Mouse (Mus musculus) thymus, adult 2 months (tissue): ENCODE data around the gene Hbq1a. TPM values are rescaled to one million over a fixed set of nuclear protein-coding genes. Genes with fewer than 3 reads are reported as not detected.
"Not testable (repeated sequence)": the region's sequence is repeated elsewhere in the genome, so short reads cannot be mapped to it uniquely, and the experiment has no call there.

Source experiments
- DNase-seq: peaks from one replicate; pipeline ENCODE4 v3.0.0; 2021
- H3K27ac ChIP-seq: fragments of 200-500 bp; 2 replicates; pipeline ENCODE4 v1.5.1; 2012; ENCODE audit warnings: low read length, control low read depth; ENCODE audit not compliant: control insufficient read depth, insufficient read depth
- H3K27me3 ChIP-seq: fragments of 200-500 bp; 2 replicates; pipeline ENCODE4 v1.6.1; 2012; ENCODE audit warnings: mild to moderate bottlenecking, low read length, moderate library complexity, mixed read lengths; ENCODE audit not compliant: control insufficient read depth, insufficient read depth
- H3K36me3 ChIP-seq: fragments of 200-500 bp; 2 replicates; pipeline ENCODE4 v1.6.1; 2012; ENCODE audit warnings: mild to moderate bottlenecking, low read length, moderate library complexity; ENCODE audit not compliant: control insufficient read depth, insufficient read depth
- H3K4me1 ChIP-seq: fragments of 200-500 bp; replicated peaks from 2 replicates; pipeline ENCODE4 v1.6.1; 2012; ENCODE audit warnings: low read length; ENCODE audit not compliant: control insufficient read depth, insufficient read depth
- H3K4me3 ChIP-seq: fragments of 200-500 bp; 2 replicates; pipeline ENCODE4 v1.5.1; 2012; ENCODE audit warnings: mild to moderate bottlenecking, low read length, control low read depth, moderate library complexity; ENCODE audit not compliant: control insufficient read depth, insufficient read depth
- CTCF ChIP-seq: fragments of 200-500 bp; IDR thresholded peaks from 2 replicates; pipeline ENCODE4 v1.5.1; 2012; ENCODE audit warnings: mild to moderate bottlenecking, control low read depth, low read length, moderate library complexity, borderline replicate concordance; ENCODE audit not compliant: control insufficient read depth, poor library complexity, insufficient read depth; ENCODE audit errors: extremely low read depth
- POLR2A ChIP-seq: fragments of 200-500 bp; IDR thresholded peaks from 2 replicates; pipeline ENCODE4 v1.6.1; 2012; ENCODE audit warnings: mild to moderate bottlenecking, low read length, control low read depth, moderate library complexity; ENCODE audit not compliant: control insufficient read depth, poor library complexity, insufficient read depth; ENCODE audit errors: extremely low read depth
- WGBS: fragments of 180-500 bp; shearing (Covaris S2); methylation state at CpG from one replicate; pipeline ENCODE4 v1.1.7; 2018; 5-methylcytosine and 5-hydroxymethylcytosine counted together
- polyA plus RNA-seq: library from polyadenylated mRNA; depleted of rRNA; stranded (reverse); fragments of >200 nt; gene quantifications from 2 replicates; pipeline ENCODE4 v1.2.3, GENCODE M21; 2012

Gene Hbq1a
- polyA plus RNA-seq, 1 experiment: not detected

- TF ChIP-seq CTCF (no peak), POLR2A (no peak)
These were observed 23.5 kb upstream of the Hbq1a start, which contains the start of gene Hba-x for GRCm38 (mm10) chr11:32276347-32276746. Gene Hba-x, plus strand, starts transcription at chr11:32276400.

GRCm38 (mm10) chr11:32277736-32278457, 22.0 kb upstream of the Hbq1a start:
- no peak for DNase-seq
- no peak overlapping the region for H3K4me3 ChIP-seq
- H3K27ac ChIP-seq: no peak overlapping the region
- H3K36me3 ChIP-seq: no peaks in the 10 kb centered on the region
- TF ChIP-seq CTCF: no peak
- no peak for TF ChIP-seq POLR2A
- no peaks in the 10 kb centered on the region for H3K27me3 ChIP-seq
- H3K4me1 ChIP-seq: no peaks in the 10 kb centered on the region
- WGBS: 83% methylated on average over 21 of the region's 21 CpGs

More at GRCm38 (mm10) chr11:32276347-32276746, 23.5 kb upstream of the Hbq1a start, which contains the start of gene Hba-x:
- DNase-seq: no peak
- Histone ChIP-seq H3K27ac (no peak within 1 kb of the TSS), H3K4me1 (no peaks in the 10 kb centered on the region), H3K36me3 (no peaks in the 10 kb centered on the region), H3K4me3 (no peak within 1 kb of the TSS), H3K27me3 (no peaks in the 10 kb centered on the region)
- 85% methylated on average over 3 of the region's 3 CpGs for WGBS

GRCm38 (mm10) chr11:32278458-32278957, 21.4 kb upstream of the Hbq1a start:
- no peaks in the 10 kb centered on the region for H3K27me3 ChIP-seq
- 88% methylated on average over 12 of the region's 12 CpGs for WGBS

GRCm38 (mm10) chr11:32280646-32281045, 19.2 kb upstream of the Hbq1a start:
- H3K4me3 ChIP-seq: no peak overlapping the region
- no peak overlapping the region for H3K27ac ChIP-seq
- no peaks in the 10 kb centered on the region for H3K36me3 ChIP-seq
- no peak for DNase-seq
- TF ChIP-seq POLR2A (no peak), CTCF (no peak)
- no peaks in the 10 kb centered on the region for H3K27me3 ChIP-seq
- 75% methylated on average over 2 of the region's 2 CpGs for WGBS
- H3K4me1 ChIP-seq: no peaks in the 10 kb centered on the region

More at GRCm38 (mm10) chr11:32278458-32278957, 21.4 kb upstream of the Hbq1a start:
- Histone ChIP-seq H3K27ac (no peak overlapping the region), H3K4me1 (no peaks in the 10 kb centered on the region), H3K4me3 (no peak overlapping the region), H3K36me3 (no peaks in the 10 kb centered on the region)
- no peak for DNase-seq
- TF ChIP-seq POLR2A (no peak), CTCF (no peak)

- Histone ChIP-seq H3K36me3 (no peaks in the 10 kb centered on the region), H3K27me3 (no peaks in the 10 kb centered on the region), H3K27ac (no peak overlapping the region), H3K4me1 (no peaks in the 10 kb centered on the region), H3K4me3 (no peak overlapping the region)
- no peak for DNase-seq
- WGBS: 80% methylated on average over 1 of the region's 1 CpGs
- no peak for TF ChIP-seq CTCF
- no peak for TF ChIP-seq POLR2A
These were observed 18.3 kb upstream of the Hbq1a start for GRCm38 (mm10) chr11:32281416-32282144.

- not testable (repeated sequence) for DNase-seq, H3K27me3 ChIP-seq, H3K27ac ChIP-seq, H3K4me1 ChIP-seq, H3K4me3 ChIP-seq, H3K36me3 ChIP-seq
- 60% methylated on average over 1 of the region's 5 CpGs for WGBS
These were observed 16.6 kb upstream of the Hbq1a start, which contains the start of gene Hba-a1 for GRCm38 (mm10) chr11:32283091-32283777. Gene Hba-a1, plus strand, starts transcription at chr11:32283511.

GRCm38 (mm10) chr11:32284582-32284981, 15.3 kb upstream of the Hbq1a start:
- not testable (repeated sequence) for H3K27ac ChIP-seq, DNase-seq, H3K27me3 ChIP-seq, H3K4me3 ChIP-seq, H3K4me1 ChIP-seq, H3K36me3 ChIP-seq
- WGBS: 47% methylated on average over 2 of the region's 2 CpGs
